Mouse (Mus musculus) heart, postnatal 14 days (tissue): ENCODE results near the gene Ankrd13a. TPM values are rescaled to one million over a fixed set of nuclear protein-coding genes. Genes with fewer than 3 reads are reported as not detected.

Source experiments
- DNase-seq, 2 experiments: peaks; one replicate each; pipeline ENCODE4 v3.0.0; 2021 to 2022
- intact Hi-C: fragments of 180-260 bp; cut with DNase I; formaldehyde crosslinking; loops from one replicate; pipeline ENCODE4 v1.15.1; 2025
- total RNA-seq, 2 experiments: library from RNA; stranded (reverse); gene quantifications; 2 replicates each; pipeline ENCODE4 v1.2.3; 2021

The Ankrd13a gene
- total RNA-seq, 2 experiments from 2014 or later = 45.7 to 46.5 TPM

DNA sequence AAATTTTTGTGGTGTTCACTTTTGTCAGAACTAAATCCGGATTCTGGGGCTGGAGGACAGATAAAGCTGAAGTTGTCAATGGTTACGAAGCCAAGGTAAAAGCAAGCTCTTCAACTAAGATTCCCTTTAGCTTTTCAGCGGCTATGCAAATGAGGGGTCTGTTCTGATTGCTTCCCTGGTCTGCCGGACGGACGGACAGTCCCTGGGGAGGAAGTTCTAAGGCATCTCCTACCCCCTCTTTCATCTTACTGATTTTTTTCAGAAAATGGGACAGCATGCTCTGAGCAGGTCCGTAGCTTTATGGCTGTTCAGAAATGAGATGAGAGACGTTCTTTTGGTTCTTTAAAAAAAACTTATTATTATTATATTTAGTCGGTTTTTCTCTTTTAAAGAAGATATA lies 21.2 kb downstream of the Ankrd13a start:
- no peak for DNase-seq
- intact Hi-C loops = no loop called here

DNA sequence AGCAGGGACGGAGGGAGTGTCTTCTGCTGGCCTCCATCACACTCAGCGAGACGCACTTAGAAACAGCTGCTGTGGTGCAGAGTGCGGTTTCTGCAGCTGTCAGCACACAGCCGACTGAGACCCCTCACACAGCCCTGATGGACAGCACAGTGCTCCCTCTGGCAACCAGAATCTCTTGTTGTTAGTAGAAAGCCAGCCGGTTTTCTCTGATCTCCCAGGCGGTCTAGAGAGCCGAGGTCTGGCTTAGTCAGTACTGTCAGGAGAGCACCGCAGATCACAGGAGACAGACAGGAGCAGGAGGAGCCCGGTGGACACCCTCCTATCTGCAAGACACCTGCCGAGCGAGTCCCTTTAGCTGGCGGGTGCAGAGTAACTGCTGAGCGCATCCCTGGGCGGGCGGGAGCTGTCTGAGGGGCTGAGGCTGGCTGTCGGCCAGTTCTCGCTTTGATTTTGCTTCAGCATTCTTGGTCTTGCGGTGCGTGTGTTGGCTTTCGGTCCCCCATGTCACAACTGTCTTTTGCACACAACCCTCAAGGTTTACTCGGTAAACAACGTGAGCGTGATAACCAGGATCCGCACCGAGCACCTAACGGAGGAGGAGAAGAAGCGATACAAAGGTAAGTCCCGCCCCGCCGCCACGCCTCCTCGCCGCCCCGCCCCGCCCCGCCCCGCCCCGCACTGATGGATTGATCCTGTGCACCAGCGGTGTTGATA lies 22.0 kb downstream of the Ankrd13a start:
- intact Hi-C loops = no loop called here
- DNase-seq = no peak

GRCm38 (mm10) chr5:114797253-114797652 lies 22.8 kb downstream of the Ankrd13a start:
- intact Hi-C loops = no loop called here
- DNase-seq = no peak

GRCm38 (mm10) chr5:114799848-114800247 lies 25.4 kb downstream of the Ankrd13a start:
- DNase-seq = no peak
- intact Hi-C loops = loop anchor here (5.0 kb wide), 1 partner anchor 93 kb away; the partner anchor contains the start of gene Tchp

DNA sequence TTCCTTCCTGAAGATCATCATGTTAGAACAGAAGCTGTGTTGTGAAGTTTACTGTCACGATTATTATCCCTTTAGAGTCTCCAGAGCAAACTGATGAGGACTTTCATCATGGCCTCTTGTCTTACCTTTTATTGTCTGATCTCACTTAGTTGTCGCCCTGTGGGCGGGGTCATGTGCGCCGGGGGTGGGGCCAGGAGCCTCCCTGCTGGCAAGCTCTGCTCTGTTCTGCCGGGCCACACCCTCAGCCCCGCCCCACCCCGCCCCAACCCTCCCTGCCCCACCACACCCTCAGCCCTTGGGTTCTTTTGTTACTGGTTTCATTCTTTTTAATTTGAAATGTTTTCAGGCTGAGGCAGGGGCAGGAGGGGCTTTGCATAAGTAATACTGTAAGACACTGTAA lies 26.6 kb downstream of the Ankrd13a start:
- no peak for DNase-seq
- intact Hi-C loops = loop anchor here (5.0 kb wide), 1 partner anchor 94 kb away; the partner anchor contains the start of gene Tchp

GRCm38 (mm10) chr5:114801841-114802240 lies 27.4 kb downstream of the Ankrd13a start:
- no peak for DNase-seq
- intact Hi-C loops = loop anchor here (5.0 kb wide), 1 partner anchor 95 kb away; the partner anchor contains the start of gene Tchp

DNA sequence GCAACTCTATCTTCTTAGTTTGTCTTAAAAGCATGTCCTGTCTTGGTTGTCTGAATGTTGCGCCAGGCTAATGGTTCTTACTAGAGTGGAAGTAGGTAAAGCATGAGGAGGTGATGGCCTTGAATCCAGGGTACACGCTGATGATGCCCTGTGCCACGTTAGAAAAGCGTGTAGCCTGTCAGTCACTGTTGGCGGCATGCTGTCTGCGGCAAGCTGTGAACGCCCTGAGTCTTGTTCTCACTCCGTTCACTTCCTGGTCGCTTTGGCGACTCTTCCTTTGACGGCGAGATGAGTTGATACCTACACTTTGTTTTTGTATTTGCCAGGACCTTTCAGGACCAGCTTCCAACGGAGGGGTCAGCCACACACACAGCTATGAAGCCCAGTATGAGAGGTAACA lies 28.8 kb downstream of the Ankrd13a start:
- DNase-seq = no peak
- intact Hi-C loops = loop anchor here (5.0 kb wide), 1 partner anchor 96 kb away; the partner anchor contains the start of gene Tchp

- intact Hi-C loops = loop anchor here (2.0 to 5.0 kb wide), 2 partner anchors 30 to 97 kb away; partner anchors contain the start of genes Ankrd13a, Git2 and Tchp
These were observed 29.9 kb downstream of the Ankrd13a start for GRCm38 (mm10) chr5:114804335-114804734.

DNA sequence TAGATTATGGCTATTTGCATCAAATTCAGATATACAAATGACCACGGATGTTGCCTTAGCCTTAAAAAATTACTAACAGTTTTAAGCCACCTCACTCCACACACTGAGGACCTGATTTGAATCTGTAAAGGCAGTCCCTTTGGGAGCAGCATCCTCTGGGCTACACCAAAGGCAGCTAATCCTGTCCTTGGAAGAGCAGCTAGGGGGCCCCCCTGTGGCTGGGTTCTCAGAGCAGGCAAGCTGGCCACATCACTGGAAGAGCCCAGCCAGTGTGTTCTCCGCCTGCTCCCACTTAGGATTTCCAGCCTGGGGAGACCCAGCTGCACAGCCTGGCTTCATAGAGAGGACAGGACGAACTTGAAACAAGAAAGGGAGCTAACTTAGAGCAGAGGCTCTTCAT lies 30.5 kb downstream of the Ankrd13a start:
- DNase-seq = peak; percentile 63 to 67
- intact Hi-C loops = loop anchor here (2.0 to 5.0 kb wide), 2 partner anchors 30 to 98 kb away; partner anchors contain the start of genes Ankrd13a, Git2 and Tchp

More at GRCm38 (mm10) chr5:114804335-114804734, 29.9 kb downstream of the Ankrd13a start:
- no peak for DNase-seq

GRCm38 (mm10) chr5:114805436-114806350 lies 31.2 kb downstream of the Ankrd13a start:
- intact Hi-C loops = loop anchor here (2.0 kb wide), 1 partner anchor 31 kb away; the partner anchor contains the start of genes Ankrd13a and Git2
- DNase-seq = peak; percentile 38 to 41

GRCm38 (mm10) chr5:114806636-114807035 lies 32.2 kb downstream of the Ankrd13a start:
- intact Hi-C loops = no loop called here
- no peak for DNase-seq

GRCm38 (mm10) chr5:114807063-114807462 lies 32.6 kb downstream of the Ankrd13a start:
- intact Hi-C loops = no loop called here

GRCm38 (mm10) chr5:114807468-114807867 lies 33.0 kb downstream of the Ankrd13a start:
- intact Hi-C loops = no loop called here
- DNase-seq = no peak

More at GRCm38 (mm10) chr5:114807063-114807462, 32.6 kb downstream of the Ankrd13a start:
- no peak for DNase-seq

DNA sequence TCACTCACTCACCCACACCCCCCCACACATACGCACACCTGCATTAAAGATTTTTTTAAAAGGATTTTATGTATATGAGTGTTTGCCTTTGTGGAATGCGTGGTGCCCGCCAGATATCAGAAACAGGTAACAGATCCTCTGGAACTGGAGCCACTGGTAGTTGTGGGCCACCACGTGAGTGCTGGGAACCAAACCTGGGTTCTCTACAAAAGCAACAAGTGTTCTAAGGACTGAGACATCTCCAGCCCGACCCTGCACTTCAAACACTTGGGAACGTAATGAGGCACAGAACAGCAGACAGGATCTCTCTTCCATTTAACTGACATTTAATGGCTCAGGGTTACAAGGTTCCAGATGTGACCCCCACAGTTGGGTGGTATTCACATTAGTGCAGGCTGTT lies 33.4 kb downstream of the Ankrd13a start:
- intact Hi-C loops = no loop called here
- DNase-seq = no peak

- intact Hi-C loops = no loop called here
- no peak for DNase-seq
These were observed 33.9 kb downstream of the Ankrd13a start for GRCm38 (mm10) chr5:114808385-114808784.

GRCm38 (mm10) chr5:114809181-114809756 lies 34.8 kb downstream of the Ankrd13a start:
- intact Hi-C loops = no loop called here

GRCm38 (mm10) chr5:114809826-114810225 lies 35.3 kb downstream of the Ankrd13a start:
- intact Hi-C loops = no loop called here
- DNase-seq = no peak

More at GRCm38 (mm10) chr5:114809181-114809756, 34.8 kb downstream of the Ankrd13a start:
- DNase-seq = no peak

DNA sequence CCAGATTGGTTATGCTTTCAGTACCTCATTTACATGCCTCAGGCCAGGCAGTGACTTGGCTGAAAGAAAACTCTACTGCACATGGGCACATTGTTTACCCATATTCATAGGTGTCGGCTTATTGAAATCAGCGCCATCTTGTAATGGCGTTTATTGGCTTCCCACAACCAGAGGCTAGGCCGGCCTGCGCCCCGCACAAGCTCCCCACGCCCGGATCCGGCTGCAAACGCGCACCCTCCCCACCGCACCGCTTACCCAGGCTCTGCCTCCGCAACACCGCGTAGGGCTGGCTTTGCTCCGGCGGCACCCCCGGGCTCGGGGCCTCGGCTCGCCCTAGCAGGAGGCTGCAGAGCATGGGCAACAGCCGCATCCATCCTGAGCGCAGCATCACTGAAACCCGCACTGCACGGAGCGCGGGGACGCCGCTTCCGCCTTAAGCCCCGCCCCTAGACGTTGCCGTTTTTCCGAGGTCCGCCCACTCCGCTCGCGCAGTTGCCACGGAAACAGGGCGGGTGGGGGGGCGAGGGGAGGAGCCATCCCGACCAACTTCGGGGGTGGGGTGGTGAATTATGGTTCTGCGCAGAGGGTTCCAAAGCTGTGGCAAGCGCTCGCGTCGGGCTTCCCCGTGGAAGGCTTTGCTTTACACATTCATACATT lies 39.2 kb downstream of the Ankrd13a start:
- peak; percentile 85 to 89 for DNase-seq
- intact Hi-C loops = no loop called here

GRCm38 (mm10) chr5:114816599-114816998 lies 42.1 kb downstream of the Ankrd13a start:
- intact Hi-C loops = no loop called here
- no peak for DNase-seq

DNA sequence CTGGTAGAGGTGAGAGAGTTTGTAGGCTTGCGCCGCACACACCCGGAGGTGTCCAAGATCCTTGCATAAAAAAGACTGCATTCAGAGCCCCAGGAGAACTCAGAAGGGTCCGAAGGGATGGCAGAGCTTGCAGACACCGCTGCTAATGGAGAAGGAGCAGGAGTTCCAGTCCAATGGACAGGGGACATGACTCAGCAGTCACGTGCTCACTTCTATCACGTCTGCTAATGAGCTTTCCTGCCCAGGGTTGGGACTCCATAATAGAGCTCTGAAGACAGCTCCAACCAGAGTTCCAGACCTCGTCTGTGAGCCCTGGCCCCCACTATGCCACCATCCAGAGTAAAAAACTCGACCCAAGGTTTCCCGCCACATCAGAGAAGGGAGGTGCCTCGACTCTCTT lies 43.6 kb downstream of the Ankrd13a start:
- no peak for DNase-seq
- intact Hi-C loops = no loop called here
